Mouse (Mus musculus) midbrain, embryonic 15.5 days (tissue): ENCODE measurements around the gene Aga. TPM values are rescaled to one million over a fixed set of nuclear protein-coding genes. Genes with fewer than 3 reads are reported as not detected.
"Not testable (repeated sequence)": the region's sequence is repeated elsewhere in the genome, so short reads cannot be mapped to it uniquely, and the experiment has no call there.

Experiments used
- ATAC-seq: fragments of 200-750 bp; cut with Nextera tagmentation; replicated peaks from 2 replicates; pipeline ENCODE4 v1.8.0; 2017; ENCODE audit warnings: moderate TSS enrichment
- H3K27ac ChIP-seq: fragments of 300-500 bp; sonication (generic); 2 replicates; pipeline ENCODE4 v1.5.1; 2015; ENCODE audit warnings: mild to moderate bottlenecking, inconsistent platforms
- H3K27me3 ChIP-seq: fragments of 300-500 bp; sonication (generic); replicated peaks from 2 replicates; pipeline ENCODE4 v1.6.1; 2015; ENCODE audit warnings: inconsistent platforms
- H3K36me3 ChIP-seq: fragments of 300-500 bp; sonication (generic); replicated peaks from 2 replicates; pipeline ENCODE4 v1.6.1; 2015; ENCODE audit warnings: inconsistent platforms
- H3K4me1 ChIP-seq: fragments of 300-500 bp; sonication (generic); 2 replicates; pipeline ENCODE4 v1.6.1; 2015; ENCODE audit warnings: inconsistent platforms
- H3K4me2 ChIP-seq: fragments of 300-500 bp; sonication (generic); 2 replicates; pipeline ENCODE4 v1.6.1; 2015; ENCODE audit warnings: inconsistent platforms, mild to moderate bottlenecking, moderate library complexity
- H3K4me3 ChIP-seq: fragments of 300-500 bp; sonication (generic); 2 replicates; pipeline ENCODE4 v1.5.1; 2015; ENCODE audit warnings: mild to moderate bottlenecking, inconsistent platforms
- H3K9ac ChIP-seq: fragments of 300-500 bp; sonication (generic); 2 replicates; pipeline ENCODE4 v1.6.1; 2015; ENCODE audit warnings: mild to moderate bottlenecking, inconsistent platforms
- H3K9me3 ChIP-seq: fragments of 300-500 bp; sonication (generic); 2 replicates; pipeline ENCODE4 v1.6.1; 2016; ENCODE audit warnings: inconsistent platforms
- WGBS: fragments of 180-500 bp; shearing (Covaris S2); methylation state at CpG from one replicate; pipeline ENCODE4 v1.1.7; 2015; ENCODE audit warnings: mixed read lengths; 5-methylcytosine and 5-hydroxymethylcytosine counted together
- polyA plus RNA-seq: library from polyadenylated mRNA; unstranded; fragments of >200 nt; fragmentation: Nextera tagmentation; extraction: Ambion mirVana; gene quantifications from 2 replicates; pipeline ENCODE4 v1.2.1, GENCODE M21; 2015

Aga gene
- polyA plus RNA-seq = 13.6 and 16.1 TPM in 2 replicates

DNA sequence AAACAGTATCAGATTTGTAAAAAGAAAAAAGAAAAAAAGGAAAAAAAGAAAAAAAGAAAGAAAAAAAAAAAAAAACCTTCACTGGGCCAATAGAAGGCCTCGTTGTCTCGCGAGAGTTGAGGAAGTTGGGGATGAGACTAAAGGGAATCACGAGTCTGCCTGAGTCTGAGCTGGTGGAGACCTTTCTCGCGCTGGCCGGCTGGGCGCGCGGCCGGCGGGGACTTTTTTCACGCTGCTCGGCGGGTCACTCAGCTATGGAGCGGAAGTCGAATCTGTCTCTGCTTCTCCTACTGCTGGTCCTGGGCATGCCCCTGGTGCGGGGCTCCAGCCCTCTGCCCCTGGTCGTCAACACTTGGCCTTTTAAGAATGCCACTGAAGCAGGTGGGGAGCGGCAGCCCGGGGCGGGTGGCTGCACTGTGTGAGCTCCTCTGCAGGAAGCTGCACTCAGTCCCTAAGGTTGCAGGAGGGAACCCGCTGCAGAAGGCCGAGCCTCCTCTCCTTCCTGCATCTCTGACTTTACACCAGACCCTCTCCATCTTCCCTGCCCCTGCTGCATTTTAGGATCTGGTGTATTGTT lies at the start of gene Aga:
Gene Aga, plus strand, starts transcription at position 177 of the 577 bp plus-strand sequence.
- H3K27ac ChIP-seq = peak within 1 kb of the TSS; percentile 72
- under 1% methylated on average over 24 of the region's 24 CpGs for WGBS

DNA sequence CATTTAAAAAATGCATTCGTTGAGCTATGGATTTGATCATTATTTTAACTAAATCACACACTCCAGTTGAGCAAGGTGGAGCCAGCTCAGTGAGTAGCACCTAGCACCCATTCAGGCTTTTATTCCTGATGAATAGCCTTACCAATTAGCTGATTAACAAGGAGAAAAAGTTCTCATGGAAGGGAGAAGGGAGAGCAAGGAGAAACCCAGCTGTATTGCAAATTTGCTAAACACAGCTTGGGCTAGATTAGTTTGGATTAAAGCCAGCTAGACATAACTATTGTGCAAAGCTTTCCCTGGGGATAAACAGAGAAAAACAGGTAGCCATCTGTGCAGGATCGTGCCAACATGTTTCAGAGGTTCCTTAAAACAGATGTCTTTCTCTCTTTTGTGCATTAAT lies 22.5 kb upstream of the Aga start:
- H3K9ac ChIP-seq = no peak overlapping the region
- H3K27me3 ChIP-seq = no peaks in the 10 kb centered on the region
- ATAC-seq = no peak
- H3K4me3 ChIP-seq = no peak overlapping the region
- no peaks in the 10 kb centered on the region for H3K36me3 ChIP-seq
- no peak overlapping the region for H3K4me2 ChIP-seq
- no peak overlapping the region for H3K27ac ChIP-seq
- WGBS = 51% methylated on average over 2 of the region's 2 CpGs
- H3K4me1 ChIP-seq = no peaks in the 10 kb centered on the region
- H3K9me3 ChIP-seq = no peaks in the 10 kb centered on the region

More for the DNA sequence above, at the start of gene Aga:
- peak within 1 kb of the TSS; percentile 76 for H3K9ac ChIP-seq
- ATAC-seq = peak; percentile 97
- H3K4me3 ChIP-seq = peak within 1 kb of the TSS; percentile 51
- H3K36me3 ChIP-seq = no peaks in the 10 kb centered on the region
- H3K9me3 ChIP-seq = no peaks in the 10 kb centered on the region
- no peaks in the 10 kb centered on the region for H3K27me3 ChIP-seq
- H3K4me2 ChIP-seq = peak within 1 kb of the TSS; percentile 78
- H3K4me1 ChIP-seq = peaks cover 14% of the 10 kb centered on the region

DNA sequence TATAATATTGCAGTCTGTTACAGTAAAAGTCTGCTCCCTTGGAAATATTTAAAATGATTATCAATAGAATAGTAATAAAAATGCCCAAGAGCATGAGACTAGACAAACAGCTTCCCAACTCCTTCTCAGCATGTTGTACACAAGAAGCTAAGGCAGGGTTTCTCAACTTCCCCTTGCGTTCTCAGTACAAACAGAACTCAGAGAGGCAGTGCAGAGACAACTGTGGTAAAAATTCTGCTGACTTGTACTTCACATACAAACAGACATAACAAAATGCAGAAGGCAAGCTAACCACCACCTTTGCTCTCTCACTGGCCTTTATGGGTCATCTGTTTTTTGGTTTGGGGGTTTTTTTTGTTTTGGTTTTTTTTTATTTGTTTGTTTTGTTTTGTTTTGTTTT lies 15.3 kb upstream of the Aga start:
- 87% methylated on average over 1 of the region's 1 CpGs for WGBS
- H3K4me1 ChIP-seq = no peaks in the 10 kb centered on the region
- H3K4me2 ChIP-seq = no peak overlapping the region
- no peak for ATAC-seq
- H3K36me3 ChIP-seq = no peaks in the 10 kb centered on the region
- H3K27ac ChIP-seq = no peak overlapping the region
- no peak overlapping the region for H3K9ac ChIP-seq
- H3K9me3 ChIP-seq = no peaks in the 10 kb centered on the region
- no peaks in the 10 kb centered on the region for H3K27me3 ChIP-seq
- H3K4me3 ChIP-seq = no peak overlapping the region

DNA sequence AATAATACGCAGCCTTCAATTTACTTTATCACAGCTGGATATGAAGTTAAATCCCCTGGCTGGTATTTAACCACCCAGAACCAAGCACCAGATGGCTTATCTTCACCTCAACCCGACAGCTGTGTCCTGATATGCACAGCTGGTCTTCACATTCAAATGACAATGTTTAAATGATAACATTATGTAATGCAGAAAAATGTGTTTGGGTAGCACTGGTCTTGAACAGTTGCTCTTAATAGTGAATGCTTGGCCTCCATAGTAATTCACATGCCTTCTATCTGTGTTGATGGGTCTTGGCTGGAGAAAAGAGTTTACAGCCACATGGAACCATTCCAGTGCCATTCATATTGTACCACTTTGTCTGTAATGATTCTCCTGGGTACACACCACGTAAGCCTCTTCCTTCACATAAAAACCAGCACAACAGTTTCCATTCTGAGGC lies 14.6 kb upstream of the Aga start:
- Histone ChIP-seq H3K9me3 (no peaks in the 10 kb centered on the region), H3K4me3 (no peak overlapping the region), H3K9ac (no peak overlapping the region), H3K36me3 (no peaks in the 10 kb centered on the region), H3K4me2 (no peak overlapping the region), H3K4me1 (no peaks in the 10 kb centered on the region), H3K27ac (no peak overlapping the region), H3K27me3 (no peaks in the 10 kb centered on the region)
- WGBS = 69% methylated on average over 3 of the region's 3 CpGs
- no peak for ATAC-seq

DNA sequence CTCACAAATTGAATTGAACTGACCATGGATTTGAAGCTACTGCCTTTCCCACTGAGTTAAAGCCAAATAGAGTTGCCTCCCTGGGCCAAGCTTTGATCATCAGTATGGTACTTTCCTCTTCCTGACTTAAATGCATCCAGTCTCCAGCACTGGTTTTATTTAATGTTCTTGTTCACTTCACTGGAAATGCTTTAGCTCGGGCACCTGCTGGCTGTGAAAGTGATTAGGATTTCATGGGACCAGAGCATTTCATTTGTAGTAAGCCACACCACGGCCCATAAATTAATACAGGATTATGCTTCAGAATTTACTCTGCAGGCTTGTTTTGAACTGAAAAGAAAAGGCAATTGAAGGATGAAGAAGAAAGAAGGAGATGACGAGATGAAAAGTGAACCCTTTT lies 26.5 kb downstream of the Aga start:
- not testable (repeated sequence) for H3K4me3 ChIP-seq, H3K9ac ChIP-seq, H3K4me1 ChIP-seq, H3K4me2 ChIP-seq, H3K27ac ChIP-seq, H3K27me3 ChIP-seq, H3K9me3 ChIP-seq, H3K36me3 ChIP-seq
- 22% methylated on average over 3 of the region's 3 CpGs for WGBS
- ATAC-seq = 0 out of 2 replicates have a peak, but pooled peaks have one; percentile 20

DNA sequence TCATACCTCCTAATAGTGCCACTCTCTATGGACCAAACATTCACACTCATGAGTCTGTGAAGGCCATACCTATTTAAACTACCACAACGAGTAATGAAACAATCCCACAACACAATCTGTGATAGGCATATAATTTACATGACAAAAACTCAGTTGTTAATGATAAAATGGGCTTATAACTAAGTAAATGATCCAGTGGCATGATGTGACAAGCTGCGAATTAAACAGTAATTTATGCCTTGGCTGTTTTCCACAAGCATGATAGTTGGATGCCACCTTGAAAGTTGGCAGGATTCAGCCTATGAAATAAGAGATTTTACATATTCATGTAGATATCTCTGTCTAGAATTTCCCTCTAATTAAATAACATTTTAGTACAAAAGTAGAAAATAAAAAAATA lies 28.1 kb downstream of the Aga start:
- no peak overlapping the region for H3K9ac ChIP-seq
- H3K27ac ChIP-seq = no peak overlapping the region
- H3K4me2 ChIP-seq = no peak overlapping the region
- no peaks in the 10 kb centered on the region for H3K9me3 ChIP-seq
- ATAC-seq = no peak
- no peaks in the 10 kb centered on the region for H3K27me3 ChIP-seq
- no peaks in the 10 kb centered on the region for H3K36me3 ChIP-seq
- H3K4me1 ChIP-seq = no peaks in the 10 kb centered on the region
- no peak overlapping the region for H3K4me3 ChIP-seq
- WGBS = 70% methylated on average over 2 of the region's 2 CpGs

DNA sequence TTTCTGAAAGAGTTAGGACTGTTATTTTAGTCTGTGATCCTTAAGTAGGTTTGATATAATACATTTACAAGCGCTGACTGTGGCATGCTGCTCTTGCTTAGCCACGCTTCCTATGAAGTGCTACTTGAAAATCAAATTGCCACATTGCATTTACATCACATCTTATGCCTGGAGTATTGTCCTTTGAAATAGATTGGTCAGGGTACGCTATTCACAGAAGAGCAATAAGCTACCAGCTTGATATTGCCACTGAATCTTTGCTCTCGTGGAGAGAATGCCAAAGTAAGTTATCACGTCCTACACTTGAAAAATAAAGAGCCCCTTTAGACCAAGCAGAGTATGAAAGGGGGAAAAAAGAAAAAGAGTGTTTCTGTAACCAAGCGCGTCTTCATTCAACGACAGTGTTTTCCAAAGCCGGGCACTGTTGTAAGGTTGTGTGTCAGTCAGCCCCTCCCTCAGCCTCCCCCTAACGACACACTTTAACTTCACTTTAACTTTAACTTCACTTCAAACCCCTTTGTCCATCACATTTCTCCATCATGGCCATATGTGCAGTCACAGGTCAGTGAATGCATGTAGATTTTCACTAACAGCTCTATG lies 51.0 kb downstream of the Aga start:
- Histone ChIP-seq H3K27ac (no peak overlapping the region), H3K4me1 (no peaks in the 10 kb centered on the region), H3K4me3 (no peak overlapping the region), H3K36me3 (no peaks in the 10 kb centered on the region), H3K27me3 (no peaks in the 10 kb centered on the region), H3K9me3 (no peaks in the 10 kb centered on the region), H3K9ac (no peak overlapping the region), H3K4me2 (no peak overlapping the region)
- 45% methylated on average over 10 of the region's 10 CpGs for WGBS
- peak; percentile 48; the same call in 1 of the 2 replicates for ATAC-seq

DNA sequence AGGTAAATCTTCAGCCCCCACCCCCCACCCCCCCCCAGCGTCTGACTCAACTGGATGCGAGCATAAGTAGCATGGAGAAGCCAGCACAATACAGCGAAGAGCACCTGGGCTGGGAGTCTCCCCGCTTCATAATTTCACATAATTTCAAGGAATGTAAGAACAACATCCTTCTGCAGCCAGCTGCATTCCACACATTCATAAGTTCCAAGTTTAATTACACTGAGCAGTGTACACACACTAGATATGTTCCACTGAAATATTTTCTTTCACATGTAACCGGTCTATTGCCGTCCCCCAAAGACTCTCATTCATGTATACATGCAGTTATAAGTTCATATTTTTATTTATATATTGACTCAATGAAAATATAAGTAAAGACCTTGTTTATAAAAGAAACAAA lies 54.7 kb downstream of the Aga start:
- Histone ChIP-seq H3K4me2 (no peak overlapping the region), H3K9me3 (no peaks in the 10 kb centered on the region), H3K4me3 (no peak overlapping the region), H3K27ac (no peak overlapping the region), H3K4me1 (no peaks in the 10 kb centered on the region), H3K27me3 (no peaks in the 10 kb centered on the region), H3K36me3 (no peaks in the 10 kb centered on the region), H3K9ac (no peak overlapping the region)
- WGBS = 85% methylated on average over 6 of the region's 6 CpGs
- ATAC-seq = no peak

Other genes with a start within 250 kb of the Aga start
- gene Neil3, start 127.3 kb downstream of the Aga start, polyA plus RNA-seq = 4.7 and 5.7 TPM in 2 replicates